In the genomic region with DNA sequence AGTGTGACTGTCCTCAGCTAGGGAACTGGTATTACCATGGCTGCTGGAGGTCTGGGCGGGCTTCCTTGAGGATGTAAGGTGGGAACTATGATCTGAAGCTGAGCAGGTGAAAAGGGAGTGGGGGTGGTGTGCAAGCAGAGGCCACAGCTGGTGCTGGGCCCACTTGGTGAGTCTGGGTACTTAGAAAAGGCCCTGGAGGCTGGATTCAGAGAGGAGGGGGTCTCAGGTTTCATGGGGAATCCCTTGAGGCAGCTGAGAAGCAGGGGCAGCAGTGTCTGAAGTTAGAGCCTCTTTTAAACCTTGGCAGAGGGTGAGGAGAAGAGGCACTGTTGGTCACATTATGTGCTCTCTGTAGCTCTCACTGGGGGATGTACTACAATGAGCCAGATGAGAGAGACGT, we compare ENCODE assay signal across 23 mouse cellular contexts.
DNase-seq lines count a peak whose midpoint lies in the region; ATAC-seq lines count a peak whose summit lies in the region.
"Had no signal": no experiment of that assay in that cellular context is flagged by ENCODE, and none has a peak within 500 bp of the region (broad histone marks: within the 10 kb centered on the region; RNA-seq: fewer than 3 reads in every experiment).

No protein-coding gene starts in this region.

- no peak overlapping the region for H3K4me2 ChIP-seq in midbrain, embryonic 16.5 days (ENCODE audit: low read length)
- H3K4me2 ChIP-seq in limb, embryonic 11.5 days (ENCODE audit: low read depth, severe bottlenecking) = no peak overlapping the region
- H3K4me2 ChIP-seq: forebrain, embryonic 12.5 days; heart, embryonic 12.5 days; hindbrain, embryonic 13.5 days; intestine, embryonic 15.5 days had no signal

- H3K9ac ChIP-seq in midbrain, embryonic 16.5 days (ENCODE audit: low read depth, low read length) = no peak overlapping the region
- H3K9ac ChIP-seq in limb, embryonic 11.5 days (ENCODE audit: low read length) = no peak overlapping the region
- H3K9ac ChIP-seq: forebrain, embryonic 12.5 days; heart, embryonic 12.5 days; hindbrain, embryonic 13.5 days; intestine, embryonic 15.5 days had no signal

- WGBS in heart, embryonic 10.5 days = 33% methylated on average over 2 of the region's 2 CpGs
- WGBS in midbrain, embryonic 10.5 days = 29% methylated on average over 2 of the region's 2 CpGs
- whole genome bisulfite sequencing in midbrain, embryonic 16.5 days = 37% methylated on average over 2 of the region's 2 CpGs
- WGBS in limb, embryonic 11.5 days = 20% methylated on average over 2 of the region's 2 CpGs

- ATAC-seq in midbrain, embryonic 16.5 days = no peak
- no peak for ATAC-seq in limb, embryonic 11.5 days (ENCODE audit: insufficient number of reproducible peaks, low FRiP score, low TSS enrichment, low read depth)
- ATAC-seq: CD4-positive, CD25-positive, alpha-beta regulatory T cell, adult 4 months; intestine, embryonic 15.5 days had no signal

- peaks cover 33% of the 10 kb centered on the region for H3K4me1 ChIP-seq in heart, embryonic 10.5 days
- peaks cover 14% of the 10 kb centered on the region for H3K4me1 ChIP-seq in midbrain, embryonic 10.5 days
- no peaks in the 10 kb centered on the region for H3K4me1 ChIP-seq in midbrain, embryonic 16.5 days (ENCODE audit: control insufficient read depth, insufficient read depth, low read length)
- peaks cover 10% of the 10 kb centered on the region for H3K4me1 ChIP-seq in limb, embryonic 11.5 days (ENCODE audit: control insufficient read depth, insufficient read depth, low read length)

- H3K36me3 ChIP-seq in heart, embryonic 10.5 days = no peaks in the 10 kb centered on the region
- H3K36me3 ChIP-seq in midbrain, embryonic 10.5 days = no peaks in the 10 kb centered on the region
- H3K36me3 ChIP-seq in midbrain, embryonic 16.5 days (ENCODE audit: control insufficient read depth, insufficient read depth, low read length) = no peaks in the 10 kb centered on the region
- no peaks in the 10 kb centered on the region for H3K36me3 ChIP-seq in limb, embryonic 11.5 days (ENCODE audit: control insufficient read depth, insufficient read depth, low read length)
- H3K36me3 ChIP-seq: forebrain, embryonic 12.5 days; G1E; heart, embryonic 12.5 days; hindbrain, embryonic 13.5 days; intestine, embryonic 15.5 days had no signal

- peak overlapping the region; percentile 64; the same call in 1 of the 2 replicates for H3K27ac ChIP-seq in heart, embryonic 10.5 days
- peak overlapping the region; percentile 43; the same call in 1 of the 2 replicates for H3K27ac ChIP-seq in midbrain, embryonic 10.5 days (replicated peaks)
- H3K27ac ChIP-seq in midbrain, embryonic 16.5 days (ENCODE audit: low read length) = no peak overlapping the region
- H3K27ac ChIP-seq in limb, embryonic 11.5 days (replicated peaks; ENCODE audit: low read depth, low read length) = no peak overlapping the region
- H3K27ac ChIP-seq: forebrain, embryonic 12.5 days; heart, adult 2 months; hindbrain, embryonic 13.5 days; intestine, embryonic 15.5 days had no signal

- intact Hi-C loops in heart, postnatal 36 days (cut with DNase I) = no loop called here

- DNase-seq in embryo, embryonic 10.5 days (ENCODE audit: low spot score) = peak; percentile 30
- no peak for DNase-seq in embryo, embryonic 10 days (ENCODE audit: low spot score)
- DNase-seq in heart, embryonic 10.5 days (ENCODE audit: low spot score) = no peak
- no peak for DNase-seq in heart, postnatal 36 days
- no peak for DNase-seq in midbrain, embryonic 10.5 days (ENCODE audit: low spot score)
- peak; percentile 43 for DNase-seq in limb, embryonic 11.5 days (ENCODE audit: low spot score)
- no peak for DNase-seq in cerebellum, postnatal 10 days
- DNase-seq: adrenal gland, adult 8-10 months; adrenal gland, postnatal 36 days; B cell, adult 2 months; cerebellum, adult 2 months; cerebellum, postnatal 25 days; gastrocnemius, postnatal 36 days; heart, adult 2 months; heart, postnatal 4 days; kidney, adult 8-10 months had no signal

- H3K9me3 ChIP-seq in heart, embryonic 10.5 days = no peaks in the 10 kb centered on the region
- no peaks in the 10 kb centered on the region for H3K9me3 ChIP-seq in midbrain, embryonic 10.5 days (replicated peaks)
- H3K9me3 ChIP-seq in midbrain, embryonic 16.5 days (replicated peaks; ENCODE audit: control insufficient read depth, low read length, poor library complexity, severe bottlenecking) = no peaks in the 10 kb centered on the region
- H3K9me3 ChIP-seq in limb, embryonic 11.5 days (ENCODE audit: control insufficient read depth, low read length) = no peaks in the 10 kb centered on the region
- H3K9me3 ChIP-seq: forebrain, embryonic 12.5 days; heart, embryonic 12.5 days; hindbrain, embryonic 13.5 days; intestine, embryonic 15.5 days had no signal

- H3K4me3 ChIP-seq in heart, embryonic 10.5 days = no peak overlapping the region
- H3K4me3 ChIP-seq in midbrain, embryonic 10.5 days = no peak overlapping the region
- H3K4me3 ChIP-seq in midbrain, embryonic 16.5 days (ENCODE audit: low read depth, low read length) = no peak overlapping the region
- H3K4me3 ChIP-seq in limb, embryonic 11.5 days (ENCODE audit: low read depth, low read length) = no peak overlapping the region
- H3K4me3 ChIP-seq: forebrain, embryonic 12.5 days; heart, adult 2 months; heart, embryonic 12.5 days; hindbrain, embryonic 13.5 days; intestine, embryonic 15.5 days had no signal

- no peaks in the 10 kb centered on the region for H3K27me3 ChIP-seq in heart, embryonic 10.5 days (ENCODE audit: insufficient read depth, poor library complexity, severe bottlenecking)
- H3K27me3 ChIP-seq in midbrain, embryonic 10.5 days (ENCODE audit: low read depth, poor library complexity, severe bottlenecking) = no peaks in the 10 kb centered on the region
- no peaks in the 10 kb centered on the region for H3K27me3 ChIP-seq in midbrain, embryonic 16.5 days (ENCODE audit: control insufficient read depth, insufficient read depth, low read depth, low read length)
- H3K27me3 ChIP-seq in limb, embryonic 11.5 days (ENCODE audit: control insufficient read depth, insufficient read depth, low read length) = no peaks in the 10 kb centered on the region
- H3K27me3 ChIP-seq: forebrain, embryonic 12.5 days; heart, embryonic 12.5 days; hindbrain, embryonic 13.5 days; intestine, embryonic 15.5 days had no signal

Comparison
In these comparisons a context has a peak if more than half of its experiments do, and no peak if none do; other contexts are left out.
1. DNase-seq: peak in embryo, embryonic 10.5 days (single experiment) and limb, embryonic 11.5 days (single experiment); none in embryo, embryonic 10 days (single experiment), heart, embryonic 10.5 days (single experiment), heart, postnatal 36 days (0 of 2), midbrain, embryonic 10.5 days (single experiment) and cerebellum, postnatal 10 days (0 of 2).
2. H3K27ac ChIP-seq: peak in heart, embryonic 10.5 days (single experiment) and midbrain, embryonic 10.5 days (single experiment); none in midbrain, embryonic 16.5 days (single experiment) and limb, embryonic 11.5 days (single experiment).